Mouse (Mus musculus) T-helper 2 cell (primary cell): Measurements from ENCODE around the gene Ophn1.

Experiments
- in situ Hi-C: fragments of 300-600 bp; cut with MboI, MseI; formaldehyde crosslinking; loops from one replicate; pipeline ENCODE4 v1.15.1; 2025; ENCODE audit warnings: high pct_unique_total_duplicates

Ophn1 gene

GRCm38 (mm10) chrX:98890406-98891116 lies at the start of gene Ophn1:
Gene Ophn1, minus strand, starts transcription at chrX:98891025.
- in situ Hi-C loops = no loop called here

GRCm38 (mm10) chrX:98937555-98938294 lies 46.9 kb upstream of the Ophn1 start:
- in situ Hi-C loops = no loop called here

- in situ Hi-C loops = no loop called here
Measured at GRCm38 (mm10) chrX:98936707-98937554, 46.1 kb upstream of the Ophn1 start.

GRCm38 (mm10) chrX:98936101-98936500 lies 45.3 kb upstream of the Ophn1 start, which contains the start of gene Yipf6:
Gene Yipf6, plus strand, starts transcription at chrX:98936316.
- in situ Hi-C loops = no loop called here

GRCm38 (mm10) chrX:98919423-98919822 lies 28.6 kb upstream of the Ophn1 start:
- in situ Hi-C loops = loop anchor here (25.0 kb wide), 1 partner anchor 207 kb away; no protein-coding TSS in a partner anchor

- in situ Hi-C loops = loop anchor here (25.0 kb wide), 1 partner anchor 197 kb away; no protein-coding TSS in a partner anchor
Measured at GRCm38 (mm10) chrX:98908910-98909309, 18.1 kb upstream of the Ophn1 start.

GRCm38 (mm10) chrX:98904226-98904625 lies 13.4 kb upstream of the Ophn1 start:
- in situ Hi-C loops = loop anchor here (25.0 kb wide), 1 partner anchor 192 kb away; no protein-coding TSS in a partner anchor

GRCm38 (mm10) chrX:98898307-98898706 lies 7.5 kb upstream of the Ophn1 start:
- in situ Hi-C loops = no loop called here

- in situ Hi-C loops = no loop called here
Measured at GRCm38 (mm10) chrX:98890072-98890405, 786 bp downstream of the Ophn1 start.

- in situ Hi-C loops = loop anchor here (10.0 kb wide), 1 partner anchor 1617 kb away; no protein-coding TSS in a partner anchor
Measured at GRCm38 (mm10) chrX:98881983-98882382, 8.8 kb downstream of the Ophn1 start.

GRCm38 (mm10) chrX:98881085-98881484 lies 9.7 kb downstream of the Ophn1 start:
- in situ Hi-C loops = loop anchor here (10.0 kb wide), 1 partner anchor 1616 kb away; no protein-coding TSS in a partner anchor

- in situ Hi-C loops = loop anchor here (10.0 kb wide), 1 partner anchor 1616 kb away; no protein-coding TSS in a partner anchor
Measured at GRCm38 (mm10) chrX:98880314-98880713, 10.5 kb downstream of the Ophn1 start.

- in situ Hi-C loops = no loop called here
Measured at GRCm38 (mm10) chrX:98875144-98875543, 15.7 kb downstream of the Ophn1 start.

GRCm38 (mm10) chrX:98874086-98874485 lies 16.7 kb downstream of the Ophn1 start:
- in situ Hi-C loops = no loop called here

- in situ Hi-C loops = no loop called here
Measured at GRCm38 (mm10) chrX:98872064-98872463, 18.8 kb downstream of the Ophn1 start.

GRCm38 (mm10) chrX:98870541-98870940 lies 20.3 kb downstream of the Ophn1 start:
- in situ Hi-C loops = no loop called here

- in situ Hi-C loops = no loop called here
Measured at GRCm38 (mm10) chrX:98869735-98870134, 21.1 kb downstream of the Ophn1 start.

- in situ Hi-C loops = no loop called here
Measured at GRCm38 (mm10) chrX:98869165-98869564, 21.7 kb downstream of the Ophn1 start.

- in situ Hi-C loops = no loop called here
Measured at GRCm38 (mm10) chrX:98860167-98860566, 30.7 kb downstream of the Ophn1 start.

GRCm38 (mm10) chrX:98856046-98856445 lies 34.8 kb downstream of the Ophn1 start:
- in situ Hi-C loops = no loop called here

GRCm38 (mm10) chrX:98850869-98851268 lies 40.0 kb downstream of the Ophn1 start:
- in situ Hi-C loops = no loop called here

- in situ Hi-C loops = no loop called here
Measured at GRCm38 (mm10) chrX:98841606-98842005, 49.2 kb downstream of the Ophn1 start.
